Mouse (Mus musculus) MEL (cell line): Measurements from ENCODE around the gene Olfr65. TPM values are rescaled to one million over a fixed set of nuclear protein-coding genes. Genes with fewer than 3 reads are reported as not detected.

ENCODE experiments used
- DNase-seq: peaks from one replicate; pipeline ENCODE4 v3.0.0; 2011; ENCODE audit warnings: low read depth, low spot score
- H3K27ac ChIP-seq: 2 replicates; pipeline ENCODE4 v1.5.1; 2012; ENCODE audit warnings: low read depth, mild to moderate bottlenecking, control low read depth, low read length, moderate library complexity; ENCODE audit not compliant: control insufficient read depth
- H3K27me3 ChIP-seq, 2 experiments: fragments of 150-350 bp in 1 of 2; sonication (generic) in 1 of 2; 2 replicates each; pipeline ENCODE4 v1.6.1; 2012; ENCODE audit warnings: low read length in 2 of 2, mild to moderate bottlenecking in 2 of 2, improper control_type of control experiment in 1 of 2, moderate library complexity in 1 of 2; ENCODE audit not compliant: insufficient read depth in 2 of 2, control insufficient read depth in 1 of 2
- H3K36me3 ChIP-seq, 2 experiments: 2 replicates each; pipeline ENCODE4 v1.6.1; 2012 to 2014; ENCODE audit warnings: low read length in 2 of 2, improper control_type of control experiment in 1 of 2, inconsistent platforms in 1 of 2, mild to moderate bottlenecking in 1 of 2; ENCODE audit not compliant: insufficient read depth in 2 of 2, control insufficient read depth in 1 of 2
- H3K4me1 ChIP-seq, 2 experiments: fragments of 150-350 bp in 1 of 2; sonication (generic) in 1 of 2; 2 replicates each; pipeline ENCODE4 v1.6.1; 2012; ENCODE audit warnings: low read length in 2 of 2, improper control_type of control experiment in 1 of 2, mild to moderate bottlenecking in 1 of 2; ENCODE audit not compliant: insufficient read depth in 2 of 2, control insufficient read depth in 1 of 2
- H3K4me3 ChIP-seq, 2 experiments: fragments of 150-350 bp in 1 of 2; sonication (generic) in 1 of 2; 2 replicates each; pipeline ENCODE4 v1.5.1; 2012; ENCODE audit warnings: low read depth in 2 of 2, low read length in 2 of 2, mild to moderate bottlenecking in 2 of 2, moderate library complexity in 2 of 2, control low read depth in 1 of 2, improper control_type of control experiment in 1 of 2; ENCODE audit not compliant: control insufficient read depth in 1 of 2, insufficient read depth in 1 of 2
- H3K79me2 ChIP-seq: 2 replicates; pipeline ENCODE4 v1.6.1; 2012; ENCODE audit warnings: mild to moderate bottlenecking, low read length, moderate library complexity; ENCODE audit not compliant: control insufficient read depth, poor library complexity, insufficient read depth
- H3K9ac ChIP-seq: 2 replicates; pipeline ENCODE4 v1.6.1; 2012; ENCODE audit warnings: low read depth, mild to moderate bottlenecking, control low read depth, low read length, moderate library complexity; ENCODE audit not compliant: control insufficient read depth, poor library complexity, severe bottlenecking
- H3K9me3 ChIP-seq: fragments of 150-350 bp; sonication (generic); replicated peaks from 2 replicates; pipeline ENCODE4 v1.6.1; 2012; ENCODE audit warnings: mild to moderate bottlenecking, low read length, improper control_type of control experiment, moderate library complexity; ENCODE audit not compliant: insufficient read depth
- BHLHE40 ChIP-seq: IDR thresholded peaks from 2 replicates; pipeline ENCODE4 v1.6.1; 2012; ENCODE audit warnings: low read depth, mild to moderate bottlenecking, inconsistent platforms, low read length, improper control_type of control experiment, borderline replicate concordance
- CHD1 ChIP-seq: IDR thresholded peaks from 2 replicates; pipeline ENCODE4 v1.6.1; 2012; ENCODE audit warnings: low read depth, mild to moderate bottlenecking, inconsistent platforms, low read length, improper control_type of control experiment
- CHD2 ChIP-seq: IDR thresholded peaks from 2 replicates; pipeline ENCODE4 v1.6.1; 2011; ENCODE audit warnings: low read length, improper control_type of control experiment
- ELF1 ChIP-seq: IDR thresholded peaks from 2 replicates; pipeline ENCODE4 v1.6.1; 2014; ENCODE audit warnings: low read depth, mild to moderate bottlenecking, inconsistent platforms, low read length, improper control_type of control experiment, moderate library complexity
- EP300 ChIP-seq, 2 experiments: IDR thresholded peaks; 2 replicates each; pipeline ENCODE4 v1.6.1; 2011; ENCODE audit warnings: improper control_type of control experiment in 2 of 2, low read length in 2 of 2, low read depth in 1 of 2, mild to moderate bottlenecking in 1 of 2
- ETS1 ChIP-seq: IDR thresholded peaks from 2 replicates; pipeline ENCODE4 v1.6.1; 2012; ENCODE audit warnings: low read depth, mild to moderate bottlenecking, inconsistent platforms, low read length, improper control_type of control experiment, moderate library complexity
- GABPA ChIP-seq: IDR thresholded peaks from 2 replicates; pipeline ENCODE4 v1.6.1; 2012; ENCODE audit warnings: low read depth, mild to moderate bottlenecking, inconsistent platforms, low read length, improper control_type of control experiment, moderate library complexity
- GATA1 ChIP-seq: IDR thresholded peaks from 2 replicates; pipeline ENCODE4 v1.6.1; 2011; ENCODE audit warnings: low read depth, low read length, improper control_type of control experiment
- JUND ChIP-seq: IDR thresholded peaks from 2 replicates; pipeline ENCODE4 v1.6.1; 2011; ENCODE audit warnings: low read depth, mild to moderate bottlenecking, improper control_type of control experiment, low read length
- MAFK ChIP-seq: IDR thresholded peaks from 2 replicates; pipeline ENCODE4 v1.6.1; 2011; ENCODE audit warnings: low read depth, mild to moderate bottlenecking, low read length, improper control_type of control experiment, borderline replicate concordance
- MAZ ChIP-seq: IDR thresholded peaks from 2 replicates; pipeline ENCODE4 v1.6.1; 2012; ENCODE audit warnings: low read depth, mild to moderate bottlenecking, inconsistent platforms, low read length, improper control_type of control experiment
- MXI1 ChIP-seq: IDR thresholded peaks from 2 replicates; pipeline ENCODE4 v1.6.1; 2011; ENCODE audit warnings: mild to moderate bottlenecking, low read depth, low read length, improper control_type of control experiment
- MYC ChIP-seq: IDR thresholded peaks from 2 replicates; pipeline ENCODE4 v1.6.1; 2011; ENCODE audit warnings: low read depth, mild to moderate bottlenecking, low read length, improper control_type of control experiment, moderate library complexity
- NELFE ChIP-seq: IDR thresholded peaks from 2 replicates; pipeline ENCODE4 v1.6.1; 2011; ENCODE audit warnings: low read depth, low read length, improper control_type of control experiment
- NRF1 ChIP-seq: IDR thresholded peaks from 2 replicates; pipeline ENCODE4 v1.6.1; 2014; ENCODE audit warnings: low read depth, mild to moderate bottlenecking, inconsistent platforms, low read length, improper control_type of control experiment, moderate library complexity; ENCODE audit not compliant: poor library complexity, insufficient read depth, severe bottlenecking
- POLR2A ChIP-seq, 2 experiments: IDR thresholded peaks; 2 replicates each; pipeline ENCODE4 v1.6.1; 2011 to 2012; ENCODE audit warnings: low read length in 2 of 2, mild to moderate bottlenecking in 2 of 2, control low read depth in 1 of 2, improper control_type of control experiment in 1 of 2, low read depth in 1 of 2, moderate library complexity in 1 of 2; ENCODE audit not compliant: control insufficient read depth in 1 of 2, insufficient read depth in 1 of 2, poor library complexity in 1 of 2
- RCOR1 ChIP-seq: IDR thresholded peaks from 2 replicates; pipeline ENCODE4 v1.6.1; 2012; ENCODE audit warnings: low read depth, mild to moderate bottlenecking, inconsistent platforms, low read length, improper control_type of control experiment
- SIN3A ChIP-seq: IDR thresholded peaks from 2 replicates; pipeline ENCODE4 v1.6.1; 2012; ENCODE audit warnings: low read length, improper control_type of control experiment, inconsistent platforms
- TAL1 ChIP-seq: IDR thresholded peaks from 2 replicates; pipeline ENCODE4 v1.6.1; 2012; ENCODE audit warnings: mild to moderate bottlenecking, inconsistent platforms, low read length, moderate library complexity, mixed read lengths
- TBP ChIP-seq: IDR thresholded peaks from 2 replicates; pipeline ENCODE4 v1.8.0; 2011; ENCODE audit warnings: low read depth, low read length, improper control_type of control experiment
- TCF12 ChIP-seq: IDR thresholded peaks from 2 replicates; pipeline ENCODE4 v1.6.1; 2014; ENCODE audit warnings: low read depth, mild to moderate bottlenecking, inconsistent platforms, low read length, improper control_type of control experiment, moderate library complexity
- USF2 ChIP-seq, 2 experiments: IDR thresholded peaks; 2 replicates each; pipeline ENCODE4 v1.6.1; 2011 to 2012; ENCODE audit warnings: improper control_type of control experiment in 2 of 2, low read length in 2 of 2, borderline replicate concordance in 1 of 2, inconsistent platforms in 1 of 2, low read depth in 1 of 2, mild to moderate bottlenecking in 1 of 2; ENCODE audit not compliant: insufficient read depth in 1 of 2
- polyA plus RNA-seq, 2 experiments: library from polyadenylated mRNA; stranded (reverse) in 1 of 2; unstranded in 1 of 2; fragments of >175 nt in 1 of 2; fragments of >200 nt in 1 of 2; gene quantifications; 2 replicates each; pipeline versions ENCODE4 v1.2.1 to v1.2.4; 2012; ENCODE audit warnings: low replicate concordance in 2 of 2, low read depth in 1 of 2; ENCODE audit not compliant: insufficient read length in 2 of 2, insufficient read depth in 1 of 2, missing spikeins in 1 of 2
- total RNA-seq: library from RNA; depleted of rRNA; stranded (reverse); fragments of 300-350 nt; gene quantifications from 2 replicates; pipeline ENCODE4 v1.2.3, GENCODE M21; 2012

The Olfr65 gene
- total and polyA plus RNA-seq, 3 experiments, result not detected

DNA sequence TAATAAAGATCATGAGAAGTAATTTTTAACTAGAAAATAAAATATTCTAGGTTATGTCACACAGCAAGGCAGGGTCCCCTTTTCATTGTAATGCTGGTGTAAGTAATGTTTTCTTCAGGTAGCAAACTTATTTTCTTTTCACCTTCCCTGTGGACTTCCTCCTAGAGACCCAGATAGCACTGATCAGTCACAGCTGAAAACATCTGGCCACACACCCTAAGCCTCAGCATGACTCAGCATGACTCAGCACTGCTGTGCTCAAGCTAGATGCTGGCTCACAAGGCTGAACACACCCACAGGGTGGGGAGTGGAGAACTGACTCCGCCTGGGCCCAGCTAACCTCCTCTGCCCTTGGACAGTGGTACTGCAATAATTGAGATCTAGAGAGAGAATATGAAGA, 42.4 kb upstream of the Olfr65 start:
- peak; percentile 98 for DNase-seq

DNA sequence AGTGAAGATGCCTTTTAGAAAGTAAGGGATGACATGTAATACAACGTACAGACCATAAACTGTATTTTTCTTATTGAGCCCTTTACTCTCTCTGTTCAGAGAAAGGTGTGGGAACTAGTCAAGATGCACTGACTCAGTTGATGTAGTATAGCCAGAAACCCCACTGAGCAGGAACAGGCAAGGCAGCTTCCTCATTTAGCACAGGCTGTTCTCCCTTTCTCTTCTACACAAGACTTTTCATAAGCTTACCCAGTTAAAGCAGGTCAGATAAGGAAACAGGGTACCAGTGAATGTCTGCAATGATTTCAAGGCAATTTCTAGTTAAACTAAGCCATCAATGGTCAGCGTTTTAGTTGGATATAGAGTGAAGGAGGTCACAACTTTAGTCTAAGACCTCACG, 41.8 kb upstream of the Olfr65 start:
- peak; percentile 89 for DNase-seq
- no peaks in the 10 kb centered on the region for H3K27me3 ChIP-seq
- no peaks in the 10 kb centered on the region for H3K79me2 ChIP-seq
- no peaks in the 10 kb centered on the region for H3K9me3 ChIP-seq
- peaks cover 0 to 43% of the 10 kb centered on the region in 2 experiments; a peak in 2 of 4 replicates for H3K36me3 ChIP-seq
- peak overlapping the region; percentile 37 for H3K9ac ChIP-seq
- H3K4me1 ChIP-seq, result peaks cover 14 to 24% of the 10 kb centered on the region in 2 experiments
- H3K4me3 ChIP-seq, result peak overlapping the region in 1 of 2 experiments; percentile 4; a peak in 1 of 4 replicates
- peak overlapping the region; percentile 84 for H3K27ac ChIP-seq
- TF ChIP-seq BHLHE40 (no peak), TCF12 (peak; percentile 30; the same call in 1 of the 2 replicates), USF2 (IDR thresholded peaks at IDR 0.05; ENCODE audit: borderline replicate concordance in 1 of 2, insufficient read depth in 1 of 2, low read depth in 1 of 2, low read length in 2 of 2) (no peak), GATA1 (peak; percentile 75), EP300 (IDR thresholded peaks at IDR 0.05; ENCODE audit: low read depth in 1 of 2, low read length in 2 of 2) (peak; percentile 40 to 44; a peak in 2 of 4 replicates), NRF1 (no peak), ELF1 (0 out of 2 replicates have a peak, but pooled peaks have one; percentile 17), RCOR1 (0 out of 2 replicates have a peak, but pooled peaks have one; percentile 25), MAZ (no peak), POLR2A (IDR thresholded peaks at IDR 0.05; ENCODE audit: control insufficient read depth in 1 of 2, insufficient read depth in 1 of 2, low read depth in 1 of 2, low read length in 2 of 2, poor library complexity in 1 of 2) (0 out of 4 replicates have a peak, but pooled peaks of 1 of the 2 experiments have one; percentile 10), ETS1 (peak; percentile 76), SIN3A (no peak; the same call in 1 of the 2 replicates), MYC (no peak), TBP (0 out of 2 replicates have a peak, but pooled peaks have one; percentile 29)
- TF ChIP-seq, all 39 proteins: peak for 8

More for the DNA sequence above, 42.4 kb upstream of the Olfr65 start:
- Histone ChIP-seq H3K79me2 (no peaks in the 10 kb centered on the region), H3K9ac (peak overlapping the region; percentile 37; the same call in 1 of the 2 replicates), H3K4me3 (no peak overlapping the region; a peak in 1 of 4 replicates), H3K9me3 (no peaks in the 10 kb centered on the region), H3K27me3 (no peaks in the 10 kb centered on the region), H3K4me1 (peaks cover 11 to 25% of the 10 kb centered on the region in 2 experiments), H3K36me3 (peaks cover 0 to 39% of the 10 kb centered on the region in 2 experiments; a peak in 2 of 4 replicates), H3K27ac (peak overlapping the region; percentile 84)
- TF ChIP-seq RCOR1, result peak; percentile 67
- peak; percentile 98 for TF ChIP-seq MAFK
- peak; percentile 99 for TF ChIP-seq ETS1
- TF ChIP-seq GABPA, result peak; percentile 99
- TF ChIP-seq EP300 (IDR thresholded peaks at IDR 0.05; ENCODE audit: low read depth in 1 of 2, low read length in 2 of 2), result peak; percentile 84 to 91
- TF ChIP-seq MAZ, result no peak
- peak; percentile 34; the same call in 1 of the 2 replicates for TF ChIP-seq MXI1
- peak; percentile 91 for TF ChIP-seq SIN3A
- TF ChIP-seq BHLHE40, result no peak
- TF ChIP-seq POLR2A (IDR thresholded peaks at IDR 0.05; ENCODE audit: control insufficient read depth in 1 of 2, insufficient read depth in 1 of 2, low read depth in 1 of 2, low read length in 2 of 2, poor library complexity in 1 of 2), result peak in 1 of 2 experiments; percentile 33; a peak in 1 of 4 replicates
- TF ChIP-seq NELFE, result no peak; the same call in 1 of the 2 replicates
- peak; percentile 80; the same call in 1 of the 2 replicates for TF ChIP-seq JUND
- no peak for TF ChIP-seq CHD2
- peak; percentile 81 for TF ChIP-seq GATA1
- 0 out of 2 replicates have a peak, but pooled peaks have one; percentile 69 for TF ChIP-seq CHD1
- peak; percentile 79 for TF ChIP-seq TAL1
- peak; percentile 80 for TF ChIP-seq TCF12
